Mouse (Mus musculus) lung, postnatal 0 days (tissue): ENCODE data around the gene Dnajb5.

Experiments
- CTCF ChIP-seq: IDR thresholded peaks from 2 replicates; pipeline ENCODE4 v1.5.1; 2016; ENCODE audit warnings: antibody characterized with exemption, mild to moderate bottlenecking
- EP300 ChIP-seq: IDR thresholded peaks from 2 replicates; pipeline ENCODE4 v1.6.1; 2016; ENCODE audit warnings: antibody characterized with exemption, mild to moderate bottlenecking, control low read depth

- TF ChIP-seq EP300 = no peak
- TF ChIP-seq CTCF = no peak
Observed at GRCm38 (mm10) chr4:42949676-42950051, at the start of gene Dnajb5.
